ENCODE assay signal across 27 mouse cellular contexts in genomic region chr4:43496587-43496986, GRCm38 (mm10). TPM values are rescaled to one million over a fixed set of nuclear protein-coding genes. Genes with fewer than 3 reads are reported as not detected.
DNase-seq lines count a peak whose midpoint lies in the region; ATAC-seq and TF ChIP-seq lines count a peak whose summit lies in the region.
"Had no signal": no experiment of that assay in that cellular context is flagged by ENCODE, and none has a peak within 500 bp of the region (broad histone marks: within the 10 kb centered on the region; RNA-seq: fewer than 3 reads in every experiment).

No protein-coding gene starts in this region.

- peaks cover 24% of the 10 kb centered on the region for H3K36me3 ChIP-seq in heart, embryonic 13.5 days
- peaks cover 27% of the 10 kb centered on the region for H3K36me3 ChIP-seq in midbrain, embryonic 10.5 days
- H3K36me3 ChIP-seq in midbrain, embryonic 13.5 days = 0 out of 2 replicates have a peak, but pooled peaks cover 9% of the 10 kb centered on the region
- H3K36me3 ChIP-seq in small intestine, adult 2 months (ENCODE audit: control insufficient read depth, insufficient read depth, low read length) = peaks cover 8% of the 10 kb centered on the region; the same call in 1 of the 2 replicates

- peaks cover 58% of the 10 kb centered on the region for H3K4me1 ChIP-seq in heart, embryonic 13.5 days
- peaks cover 68% of the 10 kb centered on the region for H3K4me1 ChIP-seq in midbrain, embryonic 10.5 days
- H3K4me1 ChIP-seq in midbrain, embryonic 13.5 days (replicated peaks) = peaks cover 51% of the 10 kb centered on the region
- H3K4me1 ChIP-seq in small intestine, adult 2 months (ENCODE audit: control insufficient read depth, insufficient read depth, insufficient read length, low read length) = peaks cover 12% of the 10 kb centered on the region

- H3K4me3 ChIP-seq in heart, embryonic 13.5 days = no peak overlapping the region
- H3K4me3 ChIP-seq in midbrain, embryonic 10.5 days = peak overlapping the region; percentile 18; the same call in 1 of the 2 replicates
- H3K4me3 ChIP-seq in midbrain, embryonic 13.5 days (replicated peaks) = no peak overlapping the region
- no peak overlapping the region for H3K4me3 ChIP-seq in small intestine, adult 2 months (ENCODE audit: low read depth, low read length)
- H3K4me3 ChIP-seq: forebrain, embryonic 13.5 days; gastrocnemius, adult 2 months; heart, adult 2 months; heart, embryonic 15.5 days; hindbrain, embryonic 12.5 days; hindbrain, embryonic 15.5 days had no signal

- H3K9me3 ChIP-seq in heart, embryonic 13.5 days = no peaks in the 10 kb centered on the region
- no peaks in the 10 kb centered on the region for H3K9me3 ChIP-seq in midbrain, embryonic 10.5 days (replicated peaks)
- H3K9me3 ChIP-seq in midbrain, embryonic 13.5 days = no peaks in the 10 kb centered on the region
- H3K9me3 ChIP-seq: forebrain, embryonic 10.5 days; forebrain, embryonic 13.5 days; G1E; heart, embryonic 15.5 days; hindbrain, embryonic 12.5 days; hindbrain, embryonic 15.5 days had no signal

- H3K4me2 ChIP-seq in heart, embryonic 13.5 days = no peak overlapping the region
- H3K4me2 ChIP-seq in midbrain, embryonic 13.5 days (replicated peaks) = no peak overlapping the region
- H3K4me2 ChIP-seq: heart, embryonic 11.5 days; heart, embryonic 15.5 days; hindbrain, embryonic 12.5 days; hindbrain, embryonic 15.5 days had no signal

- no peak for DNase-seq in heart, adult 11 months
- no peak for DNase-seq in midbrain, embryonic 10.5 days (ENCODE audit: low spot score)
- no peak for DNase-seq in ovary, postnatal 36 days (ENCODE audit: low spot score)
- DNase-seq: adrenal gland, postnatal 10 days; adrenal gland, postnatal 36 days; B cell, adult 2 months; cerebellum, adult 18-20 months; cerebellum, adult 9-10 months; cerebellum, postnatal 14 days; gastrocnemius, adult 2 months; gastrocnemius, postnatal 14 days; heart, adult 2 months had no signal

- peak overlapping the region; percentile 42; the same call in 1 of the 2 replicates for H3K9ac ChIP-seq in heart, embryonic 13.5 days
- H3K9ac ChIP-seq in midbrain, embryonic 13.5 days (replicated peaks) = no peak overlapping the region
- H3K9ac ChIP-seq: forebrain, embryonic 13.5 days; heart, embryonic 15.5 days; hindbrain, embryonic 12.5 days; hindbrain, embryonic 15.5 days had no signal

- 30% methylated on average over 6 of the region's 6 CpGs for WGBS in heart, embryonic 13.5 days
- 52% methylated on average over 6 of the region's 6 CpGs for WGBS in midbrain, embryonic 10.5 days
- WGBS in midbrain, embryonic 13.5 days = 45% methylated on average over 6 of the region's 6 CpGs
- WGBS in small intestine, adult 2 months = 78% methylated on average over 6 of the region's 6 CpGs

- TF ChIP-seq CTCF in small intestine, adult 2 months (IDR thresholded peaks at IDR 0.05; ENCODE audit: extremely low read depth, insufficient read length, insufficient replicate concordance, low read depth, low read length) = no peak

- H3K27ac ChIP-seq in heart, embryonic 13.5 days (replicated peaks) = no peak overlapping the region
- peak overlapping the region; percentile 13; the same call in 1 of the 2 replicates for H3K27ac ChIP-seq in midbrain, embryonic 10.5 days (replicated peaks)
- no peak overlapping the region for H3K27ac ChIP-seq in midbrain, embryonic 13.5 days
- no peak overlapping the region for H3K27ac ChIP-seq in small intestine, adult 2 months (ENCODE audit: insufficient read depth, low read depth, low read length)
- H3K27ac ChIP-seq: forebrain, embryonic 10.5 days; forebrain, embryonic 13.5 days; gastrocnemius, adult 2 months; heart, adult 2 months; heart, embryonic 15.5 days; hindbrain, embryonic 12.5 days; hindbrain, embryonic 15.5 days had no signal

- ATAC-seq in heart, embryonic 13.5 days (ENCODE audit: extremely low read depth, insufficient number of reproducible peaks, low FRiP score, low TSS enrichment) = no peak
- no peak for ATAC-seq in midbrain, embryonic 13.5 days
- ATAC-seq: forebrain, embryonic 13.5 days; forebrain, embryonic 16.5 days; Patski had no signal

- H3K27me3 ChIP-seq in heart, embryonic 13.5 days (replicated peaks) = no peaks in the 10 kb centered on the region
- peaks cover 48% of the 10 kb centered on the region for H3K27me3 ChIP-seq in midbrain, embryonic 10.5 days (ENCODE audit: low read depth, poor library complexity, severe bottlenecking)
- H3K27me3 ChIP-seq in midbrain, embryonic 13.5 days = 0 out of 2 replicates have a peak, but pooled peaks cover 5% of the 10 kb centered on the region
- no peaks in the 10 kb centered on the region for H3K27me3 ChIP-seq in small intestine, adult 2 months (ENCODE audit: control insufficient read depth, insufficient read depth, low read length)
- H3K27me3 ChIP-seq: forebrain, embryonic 13.5 days; heart, embryonic 15.5 days; hindbrain, embryonic 12.5 days; hindbrain, embryonic 15.5 days; Patski had no signal

- 0 out of 2 replicates have a peak, but pooled peaks have one; percentile 9 for TF ChIP-seq POLR2A in small intestine, adult 2 months (IDR thresholded peaks at IDR 0.05; ENCODE audit: low read depth, low read length)

RNA-seq across cellular contexts. Expression of gene Arhgef39, which starts 2.9 kb away (rescaled TPM):
- 32.0 and 40.3 TPM in 2 replicates for polyA plus RNA-seq in heart, embryonic 13.5 days (2015; fragmentation: Nextera tagmentation; extraction: Ambion mirVana)
- 48.5 and 52.8 TPM in 2 replicates for polyA plus RNA-seq in midbrain, embryonic 10.5 days (2016; fragmentation: Nextera tagmentation; extraction: Ambion mirVana)
- polyA plus RNA-seq in midbrain, embryonic 13.5 days (2015; fragmentation: Nextera tagmentation; extraction: Ambion mirVana) = 15.4 and 16.1 TPM in 2 replicates
- 21.6 and 38.3 TPM in 2 replicates for polyA plus RNA-seq in small intestine, adult 2 months (2012; rRNA removed)

RNA-seq across cellular contexts. Expression of gene Ccdc107, which starts 3.9 kb away (rescaled TPM):
- polyA plus RNA-seq in heart, embryonic 13.5 days (2015; fragmentation: Nextera tagmentation; extraction: Ambion mirVana) = 70.9 and 77.6 TPM in 2 replicates
- polyA plus RNA-seq in midbrain, embryonic 10.5 days (2016; fragmentation: Nextera tagmentation; extraction: Ambion mirVana) = 44.8 and 48.4 TPM in 2 replicates
- 54.4 and 60.3 TPM in 2 replicates for polyA plus RNA-seq in midbrain, embryonic 13.5 days (2015; fragmentation: Nextera tagmentation; extraction: Ambion mirVana)
- 365 and 503 TPM in 2 replicates for polyA plus RNA-seq in small intestine, adult 2 months (2012; rRNA removed)

RNA-seq across cellular contexts. Expression of gene Car9, which starts 10.2 kb away (rescaled TPM):
- 1.8 and 2.0 TPM in 2 replicates for polyA plus RNA-seq in heart, embryonic 13.5 days (2015; fragmentation: Nextera tagmentation; extraction: Ambion mirVana)
- 0.67 and 0.69 TPM in 2 replicates for polyA plus RNA-seq in midbrain, embryonic 10.5 days (2016; fragmentation: Nextera tagmentation; extraction: Ambion mirVana)
- polyA plus RNA-seq in midbrain, embryonic 13.5 days (2015; fragmentation: Nextera tagmentation; extraction: Ambion mirVana) = 0.19 and 0.27 TPM in 2 replicates
- polyA plus RNA-seq in small intestine, adult 2 months (2012; rRNA removed) = 36.6 and 47.7 TPM in 2 replicates
- polyA plus RNA-seq: G1E, Patski had no signal

RNA-seq across cellular contexts. Expression of gene Sit1, which starts 13.1 kb away (rescaled TPM):
- not detected in 2 replicates for polyA plus RNA-seq in heart, embryonic 13.5 days (2015; fragmentation: Nextera tagmentation; extraction: Ambion mirVana)
- not detected in 2 replicates for polyA plus RNA-seq in midbrain, embryonic 10.5 days (2016; fragmentation: Nextera tagmentation; extraction: Ambion mirVana)
- not detected in 2 replicates for polyA plus RNA-seq in midbrain, embryonic 13.5 days (2015; fragmentation: Nextera tagmentation; extraction: Ambion mirVana)
- 0.96 and 1.9 TPM in 2 replicates for polyA plus RNA-seq in small intestine, adult 2 months (2012; rRNA removed)
- polyA plus RNA-seq: embryonic facial prominence, embryonic 11.5 days; embryonic facial prominence, embryonic 14.5 days; forebrain, embryonic 10.5 days; forebrain, embryonic 13.5 days; forebrain, embryonic 16.5 days; G1E; heart, adult 2 months; heart, embryonic 11.5 days; hindbrain, embryonic 12.5 days; hindbrain, embryonic 15.5 days; intestine, embryonic 14.5 days; Patski had no signal

RNA-seq across cellular contexts. Expression of gene Tpm2, which starts 27.0 kb away (rescaled TPM):
- 143 and 157 TPM in 2 replicates for polyA plus RNA-seq in heart, embryonic 13.5 days (2015; fragmentation: Nextera tagmentation; extraction: Ambion mirVana)
- 41.6 and 44.5 TPM in 2 replicates for polyA plus RNA-seq in midbrain, embryonic 10.5 days (2016; fragmentation: Nextera tagmentation; extraction: Ambion mirVana)
- polyA plus RNA-seq in midbrain, embryonic 13.5 days (2015; fragmentation: Nextera tagmentation; extraction: Ambion mirVana) = 13.2 TPM in 2 replicates
- 31.6 and 37.0 TPM in 2 replicates for polyA plus RNA-seq in small intestine, adult 2 months (2012; rRNA removed)
- polyA plus RNA-seq: G1E had no signal

Comparison
In these comparisons a context has a peak if more than half of its experiments do, and no peak if none do; other contexts are left out.
1. RNA of gene Car9, which starts 10.2 kb away (polyA plus RNA-seq): 36.6 to 47.7 TPM in small intestine, adult 2 months; 1.8 to 2.0 TPM in heart, embryonic 13.5 days, 0.67 to 0.69 TPM in midbrain, embryonic 10.5 days and 0.19 to 0.27 TPM in midbrain, embryonic 13.5 days; every median in the first group is over 10 times any median in the second.